Mouse (Mus musculus) right cerebral cortex, adult 2 months (tissue): ENCODE measurements around the gene Zfp966.
"Not testable (repeated sequence)": the region's sequence is repeated elsewhere in the genome, so short reads cannot be mapped to it uniquely, and the experiment has no call there.

Source experiments
- DNase-seq, 2 experiments: peaks; one replicate each; pipeline ENCODE4 v3.0.0; 2021 to 2022; ENCODE audit warnings: low spot score in 2 of 2

Zfp966 gene

DNA sequence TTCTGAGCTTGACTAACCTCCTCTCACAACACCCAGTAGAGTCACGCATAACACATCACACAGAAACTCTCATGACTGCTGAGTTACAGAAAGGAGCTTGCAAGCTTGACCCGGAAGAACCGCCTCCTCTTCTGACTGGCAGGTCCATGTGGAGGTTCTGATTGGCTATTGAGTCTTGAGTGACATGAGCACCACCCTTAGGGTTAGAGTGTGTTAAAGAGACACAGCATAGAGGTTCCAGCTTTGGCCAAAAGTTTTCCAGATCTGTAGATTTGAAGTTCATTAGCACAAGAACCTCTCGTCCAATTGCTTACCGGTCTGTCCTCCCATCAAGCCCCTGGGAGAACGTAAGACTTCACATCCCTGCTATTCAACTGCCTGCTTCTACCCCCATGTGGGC, at the start of gene Zfp966:
TSS of gene Zfp966 (minus strand) at position 101 of the 400 bp plus-strand sequence.
- not testable (repeated sequence) for DNase-seq

DNA sequence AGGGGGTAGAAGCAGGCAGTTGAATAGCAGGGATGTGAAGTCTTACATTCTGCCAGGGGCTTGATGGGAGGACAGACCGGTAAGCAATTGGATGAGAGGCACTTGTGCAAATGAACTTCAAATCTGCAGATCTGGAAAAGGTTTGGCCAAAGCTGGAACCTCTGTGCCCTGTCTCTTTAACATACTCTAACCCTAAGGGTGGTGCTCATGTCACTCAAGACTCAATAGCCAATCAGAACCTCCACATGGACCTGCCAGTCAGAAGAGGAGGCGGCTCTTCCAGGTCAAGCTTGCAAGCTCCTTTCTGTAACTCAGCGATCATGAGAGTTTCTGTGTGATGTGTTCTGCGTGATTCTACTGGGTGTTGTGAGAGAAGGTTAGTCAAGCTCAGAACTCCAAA, 34.1 kb upstream of the Zfp966 start, which contains the start of gene Gm2026:
TSS of gene Gm2026 (plus strand) at position 301 of the 400 bp plus-strand sequence.
- DNase-seq, result not testable (repeated sequence)

DNA sequence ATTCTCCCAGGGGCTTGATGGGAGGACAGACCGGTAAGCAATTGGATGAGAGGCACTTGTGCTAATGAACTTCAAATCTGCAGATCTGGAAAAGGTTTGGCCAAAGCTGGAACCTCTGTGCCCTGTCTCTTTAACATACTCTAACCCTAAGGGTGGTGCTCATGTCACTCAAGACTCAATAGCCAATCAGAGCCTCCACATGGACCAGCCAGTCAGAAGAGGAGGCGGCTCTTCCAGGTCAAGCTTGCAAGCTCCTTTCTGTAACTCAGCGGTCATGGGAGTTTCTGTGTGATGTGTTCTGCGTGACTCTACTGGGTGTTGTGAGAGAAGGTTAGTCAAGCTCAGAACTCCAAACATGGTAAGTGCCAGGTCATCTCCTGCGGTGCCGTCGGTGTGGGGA, 61.9 kb downstream of the Zfp966 start, which contains the start of gene Gm6710:
TSS of gene Gm6710 (plus strand) at position 196 of the 400 bp plus-strand sequence.
- DNase-seq, result not testable (repeated sequence)
